Mouse (Mus musculus): ENCODE data around the gene Thsd1.

Thsd1 gene

DNA sequence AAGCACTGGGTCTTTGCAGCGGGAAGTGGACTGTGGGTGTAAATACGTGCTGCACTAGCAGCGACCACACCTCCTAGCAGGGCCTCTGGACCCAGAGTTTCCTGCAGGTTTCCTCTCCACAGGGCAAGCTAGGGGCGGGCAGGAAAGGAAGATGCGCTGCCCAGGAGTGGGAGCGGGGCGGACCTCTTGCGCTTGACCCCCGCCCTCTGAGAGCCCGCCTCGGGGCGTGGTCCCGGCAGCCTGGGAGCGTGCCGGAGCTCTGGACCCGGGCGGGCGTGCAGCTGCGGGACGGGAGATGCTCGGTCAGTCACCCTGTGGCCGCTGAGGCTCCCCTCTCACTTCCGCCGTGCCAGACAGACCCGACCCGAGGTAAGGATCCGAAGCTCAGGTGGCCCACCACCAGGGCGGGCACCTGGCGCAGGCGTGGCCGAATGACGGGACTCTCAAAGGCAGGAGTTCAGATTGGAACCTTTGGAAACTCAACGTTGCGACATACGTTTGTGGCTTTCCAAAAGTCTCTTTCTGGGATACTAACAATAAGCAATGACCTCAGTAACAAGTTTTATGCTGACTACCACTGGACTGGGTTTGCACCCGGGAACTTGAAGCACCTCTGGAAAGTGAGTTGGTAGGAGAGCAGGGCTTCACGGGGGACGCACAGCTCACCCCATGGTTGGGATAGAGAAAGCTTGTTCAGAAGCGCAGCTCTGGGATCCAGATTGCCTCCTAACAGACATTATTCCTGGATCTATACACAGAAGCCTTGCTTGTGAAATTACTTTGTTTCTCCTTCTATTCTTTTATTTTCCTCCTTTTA lies at the start of gene Thsd1:
Thsd1 (plus strand) TSS at position 253 of the 817 bp plus-strand sequence.
- in situ Hi-C loops (cut with MboI, MseI), result no loop called here

DNA sequence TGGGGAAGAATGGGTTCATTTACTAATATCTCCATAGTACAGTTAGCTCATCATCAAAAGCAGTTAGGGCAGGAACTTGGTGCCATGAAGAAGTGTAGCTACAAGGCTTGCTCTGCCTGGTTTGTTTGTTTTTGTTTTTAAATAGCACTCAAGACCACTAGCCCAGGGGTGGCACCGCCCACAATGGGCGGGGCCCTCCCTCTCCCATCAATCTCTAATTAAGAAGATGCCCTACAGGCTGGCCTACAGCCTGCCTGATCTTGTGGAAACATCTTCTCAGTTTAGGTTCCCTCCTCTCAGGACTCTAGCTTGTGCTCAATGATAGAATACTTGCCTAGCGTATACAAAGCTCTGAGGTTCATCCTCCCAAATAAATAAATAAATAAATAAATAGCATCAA lies 42.2 kb upstream of the Thsd1 start:
- in situ Hi-C loops (cut with MboI, MseI), result no loop called here

DNA sequence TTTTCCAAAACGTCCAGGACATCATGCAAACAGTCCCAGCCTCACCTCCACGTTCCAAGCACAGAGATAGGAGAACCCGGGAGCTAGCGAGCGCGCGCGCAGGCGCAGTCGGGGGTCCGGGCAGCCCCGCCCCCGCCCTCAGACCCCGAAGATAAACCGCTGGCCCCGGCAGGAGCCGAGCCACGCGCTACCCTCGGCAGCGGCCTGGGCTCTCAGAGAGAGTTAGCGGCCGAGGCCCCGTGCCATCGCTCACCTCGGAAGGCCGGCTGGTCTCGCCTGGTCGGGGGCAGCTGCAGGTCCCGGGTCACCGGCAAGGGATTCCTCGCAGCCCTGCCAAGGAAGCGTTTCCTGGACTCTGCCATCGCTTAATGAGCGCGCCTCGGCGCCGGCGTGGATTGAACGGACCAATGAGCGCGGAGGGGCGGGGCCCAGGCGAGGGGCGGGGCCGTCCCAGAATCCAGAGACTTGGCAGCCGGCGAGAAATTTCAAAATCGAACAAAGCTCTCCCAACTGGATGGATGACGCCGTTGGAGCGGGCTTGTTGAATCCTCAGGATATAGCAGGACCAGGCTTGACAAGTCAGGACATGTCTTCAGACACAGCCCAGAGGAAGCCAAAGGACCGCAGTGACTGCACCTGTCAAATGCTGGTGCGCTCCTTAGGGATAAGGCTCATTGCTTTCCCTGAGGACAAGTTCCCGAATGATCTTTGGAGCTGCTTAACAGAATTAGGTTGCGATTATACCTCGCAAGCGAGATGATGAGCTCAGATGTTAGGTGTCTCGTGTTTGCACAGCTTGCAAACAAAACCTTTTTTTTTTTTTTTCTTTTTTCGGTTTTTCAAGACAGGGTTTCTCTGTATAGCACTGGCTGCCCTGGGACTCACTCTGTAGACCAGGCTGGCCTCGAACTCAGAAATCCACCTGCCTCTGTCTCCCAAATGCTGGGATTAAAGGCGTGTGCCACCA lies 41.4 kb upstream of the Thsd1 start, which contains the start of gene Ckap2:
Ckap2 (minus strand) TSS at position 389 of the 967 bp plus-strand sequence.
- in situ Hi-C loops (cut with MboI, MseI), result no loop called here

DNA sequence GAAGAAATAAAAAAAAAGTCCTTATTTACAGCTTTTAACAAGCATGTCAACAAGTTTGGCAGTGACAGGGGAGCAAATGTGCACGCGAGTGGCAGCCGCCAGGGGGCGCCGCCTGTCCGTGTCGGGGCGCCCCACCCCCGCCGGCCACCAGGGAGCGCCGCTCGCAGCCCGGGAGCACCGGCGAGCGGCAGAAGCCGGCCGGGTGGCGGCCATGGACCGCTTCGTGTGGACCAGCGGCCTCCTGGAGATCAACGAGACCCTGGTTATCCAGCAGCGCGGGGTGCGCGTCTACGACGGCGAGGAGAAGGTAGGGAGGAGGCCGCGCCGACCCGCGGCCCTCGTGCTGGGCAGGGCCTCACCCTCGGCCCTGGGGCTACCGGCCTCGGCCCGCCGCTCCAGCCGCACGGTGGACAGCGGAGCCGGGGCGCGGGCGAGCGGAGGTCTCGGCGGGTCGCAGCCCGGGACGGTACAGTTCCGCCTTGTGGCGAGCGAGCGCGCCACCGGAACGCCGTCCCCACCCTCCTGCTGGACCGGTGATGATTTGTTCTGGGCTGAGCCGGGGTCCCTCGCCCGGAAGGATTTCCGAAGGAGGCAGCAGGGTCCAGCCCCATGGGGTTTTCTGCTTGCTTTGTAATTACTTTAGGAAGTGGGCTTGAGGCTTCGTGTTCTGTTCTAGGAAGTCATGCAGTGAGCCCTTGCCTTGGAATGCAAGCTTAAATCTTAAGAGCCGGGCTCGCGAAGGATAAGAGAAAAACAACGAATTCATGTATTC lies 34.3 kb upstream of the Thsd1 start, which contains the start of gene Vps36:
Vps36 (plus strand) TSS at position 150 of the 772 bp plus-strand sequence.
- in situ Hi-C loops (cut with MboI, MseI), result loop anchor here (10.0 kb wide), 1 partner anchor 392 kb away; no protein-coding TSS in a partner anchor

- in situ Hi-C loops (cut with MboI, MseI), result loop anchor here (10.0 kb wide), 1 partner anchor 391 kb away; no protein-coding TSS in a partner anchor
These were observed 33.6 kb upstream of the Thsd1 start for GRCm38 (mm10) chr8:22193432-22194010.

DNA sequence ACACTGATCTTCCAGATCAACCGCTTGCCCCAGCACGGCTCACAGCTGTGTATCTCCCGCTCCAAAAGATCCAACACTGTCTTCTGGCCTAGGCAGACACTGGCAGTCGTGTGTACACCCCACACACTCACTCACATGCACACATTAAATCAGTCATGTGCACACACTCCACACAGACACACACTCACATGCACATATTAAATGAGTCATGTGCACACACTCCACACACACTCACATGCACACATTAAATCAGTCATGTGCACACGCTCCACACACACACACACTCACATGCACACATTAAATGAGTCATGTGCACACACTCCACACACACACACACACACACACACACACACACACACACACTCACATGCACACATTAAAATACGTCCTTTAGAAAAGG lies 29.2 kb upstream of the Thsd1 start:
- in situ Hi-C loops (cut with MboI, MseI), result loop anchor here (10.0 kb wide), 1 partner anchor 387 kb away; no protein-coding TSS in a partner anchor

GRCm38 (mm10) chr8:22199481-22199880 lies 27.6 kb upstream of the Thsd1 start:
- in situ Hi-C loops (cut with MboI, MseI), result loop anchor here (10.0 kb wide), 1 partner anchor 385 kb away; no protein-coding TSS in a partner anchor

GRCm38 (mm10) chr8:22207535-22207934 lies 19.6 kb upstream of the Thsd1 start:
- in situ Hi-C loops (cut with MboI, MseI), result no loop called here

GRCm38 (mm10) chr8:22209012-22209411 lies 18.1 kb upstream of the Thsd1 start:
- in situ Hi-C loops (cut with MboI, MseI), result no loop called here

DNA sequence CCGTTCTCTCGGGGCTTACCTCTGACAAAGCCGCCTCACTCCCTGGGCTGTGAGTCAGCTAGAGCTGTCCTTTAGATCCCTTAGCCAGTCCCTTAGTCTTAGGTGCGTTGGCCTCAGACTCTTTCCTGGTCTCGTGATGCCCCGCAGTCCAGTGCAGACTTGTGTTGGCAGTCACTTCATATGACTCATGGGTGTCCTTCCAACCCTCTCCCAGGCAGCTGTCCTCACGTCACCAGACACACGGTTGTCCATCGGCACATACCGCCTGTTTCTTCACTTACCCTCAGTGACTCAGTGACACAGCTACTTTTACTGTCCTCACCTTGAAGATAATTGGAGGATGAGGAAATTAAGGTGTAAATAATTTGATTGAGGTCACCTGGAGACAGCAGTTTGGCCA lies 12.3 kb upstream of the Thsd1 start:
- in situ Hi-C loops (cut with MboI, MseI), result no loop called here

DNA sequence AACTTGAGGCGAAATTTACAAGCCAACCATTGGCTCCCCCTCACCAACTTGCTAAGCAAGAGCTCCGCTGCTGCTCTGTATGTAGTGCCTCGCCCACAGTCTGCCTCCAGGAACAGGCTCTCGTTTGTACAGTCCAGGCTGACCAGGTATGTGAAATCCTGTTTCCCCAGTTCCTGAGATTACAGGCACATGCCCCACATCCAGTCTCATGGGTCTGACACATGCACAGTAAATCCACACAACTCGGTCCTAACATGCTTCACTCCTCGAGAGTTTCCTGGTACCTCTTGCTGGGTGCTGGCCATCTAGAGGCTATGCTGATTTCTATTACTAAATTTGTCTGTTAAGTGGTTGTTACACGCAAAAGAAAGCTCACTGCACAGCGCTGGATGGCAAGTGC lies 752 bp upstream of the Thsd1 start:
- in situ Hi-C loops (cut with MboI, MseI), result no loop called here

DNA sequence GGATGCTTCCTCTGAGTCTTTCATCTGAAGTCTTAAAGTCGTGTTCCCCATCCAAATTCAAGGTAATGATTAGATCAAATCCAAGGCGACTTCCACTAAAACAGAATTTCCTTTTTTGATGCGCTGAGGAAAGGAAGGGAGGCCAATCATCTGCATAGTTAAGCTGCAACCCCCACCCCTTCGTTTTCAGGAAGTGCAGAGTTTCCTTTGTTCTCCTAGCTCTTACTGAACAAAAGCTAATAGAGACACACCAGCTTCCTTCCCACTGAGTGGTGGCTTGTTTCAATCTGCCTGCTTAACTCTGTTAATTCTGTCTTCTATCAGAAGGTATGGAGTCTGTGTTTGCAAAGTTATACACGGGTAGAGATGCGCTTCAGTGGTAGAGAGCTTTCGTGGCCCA lies 1.5 kb downstream of the Thsd1 start:
- in situ Hi-C loops (cut with MboI, MseI), result no loop called here

DNA sequence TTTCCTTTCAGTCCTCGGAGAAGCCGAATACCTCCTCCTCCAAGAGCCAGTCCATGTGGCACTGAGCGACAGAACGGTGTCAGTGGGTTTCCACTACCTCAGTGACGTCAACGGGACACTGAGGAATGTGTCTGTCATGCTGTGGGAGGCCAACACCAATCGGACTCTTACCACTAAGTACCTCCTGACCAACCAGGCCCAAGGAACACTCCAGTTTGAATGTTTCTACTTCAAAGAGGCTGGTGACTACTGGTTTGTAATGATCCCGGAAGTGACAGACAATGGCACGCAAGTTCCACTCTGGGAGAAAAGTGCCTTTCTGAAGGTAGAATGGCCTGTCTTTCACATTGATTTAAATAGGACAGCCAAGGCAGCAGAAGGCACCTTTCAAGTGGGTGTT lies 15.9 kb downstream of the Thsd1 start:
- in situ Hi-C loops (cut with MboI, MseI), result no loop called here

GRCm38 (mm10) chr8:22245663-22246062 lies 18.6 kb downstream of the Thsd1 start:
- in situ Hi-C loops (cut with MboI, MseI), result no loop called here

- in situ Hi-C loops (cut with MboI, MseI), result no loop called here
These were observed 20.8 kb downstream of the Thsd1 start for GRCm38 (mm10) chr8:22247956-22248355.

DNA sequence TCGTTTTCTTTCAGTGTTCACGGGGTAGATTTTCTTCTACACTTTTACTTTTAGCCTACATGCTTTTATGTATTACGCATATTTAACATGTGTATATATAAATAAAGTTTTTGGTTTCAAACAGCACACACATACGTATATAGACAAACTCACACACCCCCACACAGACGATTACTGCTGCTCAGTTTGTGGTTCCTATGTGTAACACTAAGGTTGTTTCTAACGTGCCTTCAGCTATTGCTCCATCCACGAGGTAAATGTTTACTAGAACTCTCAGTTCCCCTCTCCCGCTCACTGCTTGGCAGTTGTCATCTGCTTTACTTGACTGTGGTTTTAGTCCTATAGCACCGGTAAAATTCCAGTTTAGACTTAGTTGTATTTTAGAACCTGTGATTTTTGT lies 22.0 kb downstream of the Thsd1 start:
- in situ Hi-C loops (cut with MboI, MseI), result no loop called here

GRCm38 (mm10) chr8:22258946-22259450 lies 31.9 kb downstream of the Thsd1 start:
- in situ Hi-C loops (cut with MboI, MseI), result no loop called here

- in situ Hi-C loops (cut with MboI, MseI), result no loop called here
These were observed 32.4 kb downstream of the Thsd1 start for GRCm38 (mm10) chr8:22259531-22259930.

DNA sequence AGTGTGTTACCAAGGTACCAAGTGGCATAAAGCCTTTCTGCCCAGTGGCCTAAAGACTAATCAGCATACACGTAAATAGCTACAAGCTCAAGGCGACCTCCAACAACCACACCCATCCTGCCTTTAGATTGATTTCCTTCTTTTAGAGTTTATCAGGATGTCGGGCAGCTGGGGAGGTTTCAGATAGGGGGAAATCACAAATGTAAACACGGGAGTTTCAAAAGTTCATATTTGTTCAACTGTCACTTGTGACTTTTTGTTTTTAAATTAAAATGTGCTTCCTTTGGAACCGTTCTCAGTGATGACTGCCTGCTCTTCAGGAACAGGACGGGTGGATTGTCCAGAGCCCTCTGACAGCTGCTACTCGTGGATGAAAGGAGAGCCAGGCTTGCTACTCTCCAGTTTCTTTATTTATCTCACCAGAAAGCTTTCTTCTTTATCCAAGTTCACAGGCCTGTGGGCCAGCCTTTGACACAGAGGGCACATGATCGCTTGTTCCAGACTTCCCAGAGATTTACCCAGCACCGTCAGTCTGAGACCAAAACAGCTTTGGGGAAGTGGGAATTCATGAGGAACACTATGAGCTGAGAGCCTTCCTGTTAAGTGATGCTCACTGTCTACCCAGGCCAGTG lies 33.1 kb downstream of the Thsd1 start:
- in situ Hi-C loops (cut with MboI, MseI), result no loop called here

- in situ Hi-C loops (cut with MboI, MseI), result no loop called here
These were observed 35.2 kb downstream of the Thsd1 start for GRCm38 (mm10) chr8:22262267-22262666.
